Mouse (Mus musculus) bone marrow macrophage, adult 2 months (primary cell): ENCODE results near the gene Tnfsf14. TPM values are rescaled to one million over a fixed set of nuclear protein-coding genes. Genes with fewer than 3 reads are reported as not detected.

Experiments
- H3K27ac ChIP-seq: 2 replicates; pipeline ENCODE4 v1.5.1; 2012; ENCODE audit warnings: low read depth, low read length; ENCODE audit not compliant: insufficient read depth
- H3K4me1 ChIP-seq: 2 replicates; pipeline ENCODE4 v1.6.1; 2012; ENCODE audit warnings: low read length; ENCODE audit not compliant: control insufficient read depth, insufficient read depth
- H3K4me3 ChIP-seq: 2 replicates; pipeline ENCODE4 v1.5.1; 2012; ENCODE audit warnings: mild to moderate bottlenecking, low read length, moderate library complexity; ENCODE audit not compliant: insufficient read depth
- CTCF ChIP-seq: IDR thresholded peaks from 2 replicates; pipeline ENCODE4 v1.5.1; 2012; ENCODE audit warnings: low read depth, mild to moderate bottlenecking, low read length, moderate library complexity
- POLR2A ChIP-seq: IDR thresholded peaks from 2 replicates; pipeline ENCODE4 v1.6.1; 2012; ENCODE audit warnings: mild to moderate bottlenecking, low read depth, low read length, borderline replicate concordance
- polyA plus RNA-seq: library from polyadenylated mRNA; stranded (reverse); fragments of >200 nt; gene quantifications from 2 replicates; pipeline ENCODE4 v1.2.4, GENCODE M21; 2012; ENCODE audit not compliant: missing spikeins, insufficient read depth, insufficient read length

The Tnfsf14 gene
- polyA plus RNA-seq, 1 experiment, result 3.8 TPM

- TF ChIP-seq CTCF (no peak), POLR2A (no peak)
- Histone ChIP-seq H3K4me1 (peaks cover 15% of the 10 kb centered on the region), H3K4me3 (no peak overlapping the region), H3K27ac (no peak overlapping the region)
Observed at GRCm38 (mm10) chr17:57180363-57180762, 13.6 kb downstream of the Tnfsf14 start.

- TF ChIP-seq POLR2A (no peak), CTCF (no peak)
- Histone ChIP-seq H3K27ac (no peak overlapping the region), H3K4me1 (peaks cover 23% of the 10 kb centered on the region), H3K4me3 (no peak overlapping the region)
Observed at GRCm38 (mm10) chr17:57173351-57173750, 20.6 kb downstream of the Tnfsf14 start.

DNA sequence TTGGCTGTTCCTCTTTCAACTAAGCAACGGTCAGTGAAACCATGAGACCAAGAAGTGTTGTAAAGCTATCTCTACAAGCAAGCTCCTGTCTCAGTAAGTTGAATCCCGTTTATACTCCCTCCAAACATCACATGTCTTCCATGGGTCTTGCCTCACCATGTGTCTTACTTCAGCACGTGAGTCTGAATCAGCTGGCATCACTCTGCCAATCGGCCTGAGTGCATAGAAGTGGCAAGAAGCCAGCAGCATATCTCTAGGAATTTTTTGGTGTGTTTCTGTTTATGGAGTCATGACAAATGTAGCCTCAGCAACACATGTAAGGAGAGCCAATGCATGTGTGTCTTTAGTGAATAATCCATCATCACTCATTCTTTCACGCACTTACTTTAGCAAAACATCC lies 21.6 kb downstream of the Tnfsf14 start:
- H3K4me3 ChIP-seq, result no peak overlapping the region
- TF ChIP-seq POLR2A, result no peak
- no peak for TF ChIP-seq CTCF
- H3K4me1 ChIP-seq, result peaks cover 23% of the 10 kb centered on the region
- H3K27ac ChIP-seq, result peak overlapping the region; percentile 82

DNA sequence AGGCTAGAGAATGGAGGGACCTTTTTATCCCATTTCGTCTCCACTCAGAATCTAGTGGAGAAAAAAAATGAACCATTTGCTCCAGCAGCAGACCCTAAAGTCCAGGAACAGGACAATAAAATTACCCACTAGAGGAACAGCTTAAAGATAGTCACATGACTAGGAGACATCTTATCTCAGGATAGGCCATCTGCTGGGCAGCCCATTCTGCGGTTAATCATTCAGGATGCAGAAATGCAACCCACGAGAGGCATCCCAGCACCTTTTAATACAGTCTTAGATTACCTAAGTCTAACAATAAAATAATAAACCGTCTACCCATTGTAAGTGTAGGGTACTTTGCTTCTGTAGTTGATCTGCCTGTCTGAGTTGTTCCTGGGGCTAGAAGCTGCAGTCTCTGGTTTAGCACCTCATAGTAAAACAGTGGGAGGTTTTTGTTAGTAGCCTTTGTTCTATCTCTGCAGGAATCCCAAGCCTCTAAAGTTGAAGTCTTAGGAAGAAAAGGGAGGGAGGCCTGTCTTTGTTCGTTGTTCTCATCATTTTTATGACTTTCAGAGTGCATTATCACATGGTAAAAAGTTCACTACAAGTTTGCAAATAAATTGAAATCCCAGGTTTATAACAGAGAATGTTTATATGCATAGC lies 23.2 kb downstream of the Tnfsf14 start:
- TF ChIP-seq POLR2A, result no peak
- TF ChIP-seq CTCF, result no peak
- no peak overlapping the region for H3K27ac ChIP-seq
- H3K4me3 ChIP-seq, result no peak overlapping the region
- peaks cover 23% of the 10 kb centered on the region for H3K4me1 ChIP-seq

DNA sequence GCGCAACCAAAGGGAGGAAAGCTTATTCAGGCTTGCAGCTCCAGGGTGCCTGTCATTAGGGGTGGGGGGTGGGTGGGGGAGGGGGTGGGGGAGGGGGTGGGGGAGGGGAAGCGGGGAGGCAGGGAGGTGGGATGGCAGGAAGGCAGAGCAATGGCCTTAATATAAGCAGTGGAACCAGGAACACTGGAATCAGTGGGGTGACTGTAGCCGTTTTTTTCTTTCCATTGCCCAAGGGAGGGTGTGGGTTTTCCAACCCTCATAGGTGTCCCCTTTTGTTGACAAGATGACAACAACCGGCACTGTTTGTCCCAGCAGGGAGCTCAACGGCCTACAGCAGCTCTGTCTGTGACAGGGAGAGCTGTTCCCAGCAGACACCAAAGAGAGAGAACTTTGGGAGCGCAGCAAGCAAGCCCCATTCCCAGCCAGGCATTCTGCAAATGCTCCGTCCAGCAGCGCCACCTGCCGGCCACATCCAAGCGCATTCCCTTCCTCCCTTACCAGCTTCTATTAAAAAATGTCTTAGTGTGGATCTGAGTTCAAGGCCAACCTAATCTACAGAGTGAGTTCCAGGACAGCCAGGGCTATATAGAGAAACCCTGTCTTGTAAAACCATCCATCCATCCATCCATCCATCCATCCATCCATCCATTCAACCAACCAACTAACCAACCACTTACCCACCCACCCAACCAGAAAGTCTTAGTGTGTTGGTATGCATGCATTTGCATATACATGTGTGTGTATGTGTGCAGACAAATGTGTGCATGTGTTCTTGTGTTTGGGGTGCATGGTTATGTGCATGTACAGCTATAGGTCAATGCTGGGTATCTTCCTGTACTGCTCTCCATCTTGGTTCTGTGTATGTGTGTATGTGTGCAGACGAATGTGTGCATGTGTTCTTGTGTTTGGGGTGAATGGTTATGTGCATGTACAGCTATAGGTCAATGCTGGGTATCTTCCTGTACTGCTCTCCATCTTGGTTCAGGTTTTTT lies 26.9 kb downstream of the Tnfsf14 start:
- H3K4me1 ChIP-seq, result peaks cover 9% of the 10 kb centered on the region
- H3K4me3 ChIP-seq, result no peak overlapping the region

GRCm38 (mm10) chr17:57153787-57154186 lies 40.2 kb downstream of the Tnfsf14 start:
- TF ChIP-seq CTCF, result no peak
- TF ChIP-seq POLR2A, result no peak
- H3K27ac ChIP-seq, result no peak overlapping the region

More for the DNA sequence above, 26.9 kb downstream of the Tnfsf14 start:
- no peak overlapping the region for H3K27ac ChIP-seq
- TF ChIP-seq POLR2A (no peak), CTCF (peak; percentile 75)

DNA sequence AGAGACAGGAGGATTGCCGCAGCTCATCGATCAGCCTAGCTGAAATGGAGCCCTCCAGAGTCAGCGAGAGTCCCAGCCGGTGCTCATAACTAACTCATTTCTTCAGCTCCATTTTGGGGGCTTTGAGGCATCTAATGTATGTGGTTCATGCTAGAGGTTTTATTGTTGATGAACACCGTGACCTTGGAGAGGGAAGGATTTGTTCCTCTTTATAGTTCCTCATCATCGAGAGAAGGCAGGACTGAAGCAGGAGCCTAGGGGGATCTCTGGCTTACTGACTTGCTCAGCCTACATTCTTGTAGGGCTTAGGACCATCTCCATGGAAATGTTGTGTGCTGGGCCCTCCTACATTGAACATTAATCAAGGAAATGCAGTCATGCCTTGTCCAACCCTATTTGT lies 41.0 kb downstream of the Tnfsf14 start:
- no peak overlapping the region for H3K27ac ChIP-seq
- TF ChIP-seq CTCF, result no peak
- no peak for TF ChIP-seq POLR2A
- H3K4me1 ChIP-seq, result peaks cover 16% of the 10 kb centered on the region
- no peak overlapping the region for H3K4me3 ChIP-seq

More at GRCm38 (mm10) chr17:57153787-57154186, 40.2 kb downstream of the Tnfsf14 start:
- no peak overlapping the region for H3K4me3 ChIP-seq
- H3K4me1 ChIP-seq, result peaks cover 16% of the 10 kb centered on the region

- H3K4me1 ChIP-seq, result peaks cover 13% of the 10 kb centered on the region
- H3K27ac ChIP-seq, result no peak within 1 kb of the TSS
- H3K4me3 ChIP-seq, result peak within 1 kb of the TSS; percentile 36
- no peak for TF ChIP-seq CTCF
- TF ChIP-seq POLR2A, result no peak
Observed at GRCm38 (mm10) chr17:57148994-57149803, 44.8 kb downstream of the Tnfsf14 start, which contains the start of gene Cd70. Gene Cd70, minus strand, starts transcription at chr17:57149777.

GRCm38 (mm10) chr17:57148343-57148742 lies 45.6 kb downstream of the Tnfsf14 start:
- no peak for TF ChIP-seq CTCF
- no peak for TF ChIP-seq POLR2A
- Histone ChIP-seq H3K4me1 (peaks cover 7% of the 10 kb centered on the region; the same call in 1 of the 2 replicates), H3K27ac (no peak overlapping the region), H3K4me3 (no peak overlapping the region)
